Mouse (Mus musculus): ENCODE measurements around the gene Mia3.

- TF ChIP-seq CTCF (IDR thresholded peaks at IDR 0.05; ENCODE audit: insufficient read depth, low read length) (no peak), POLR2A (IDR thresholded peaks at IDR 0.05; ENCODE audit: borderline replicate concordance, extremely low read depth, low read depth, low read length) (no peak)
These were observed 45.4 kb downstream of the Mia3 start for GRCm38 (mm10) chr1:183323923-183324322.
